9 mouse cellular contexts compared by ENCODE assay signal in genomic region chr6:135144516-135144915, GRCm38 (mm10). TPM values are rescaled to one million over a fixed set of nuclear protein-coding genes. Genes with fewer than 3 reads are reported as not detected.
DNase-seq lines count a peak whose midpoint lies in the region; ATAC-seq and TF ChIP-seq lines count a peak whose summit lies in the region.
"Had no signal": no experiment of that assay in that cellular context is flagged by ENCODE, and none has a peak within 500 bp of the region (broad histone marks: within the 10 kb centered on the region; RNA-seq: fewer than 3 reads in every experiment).

No protein-coding gene starts in this region.

- no peaks in the 10 kb centered on the region for H3K27me3 ChIP-seq in forebrain, embryonic 13.5 days
- 0 out of 2 replicates have a peak, but pooled peaks cover 5% of the 10 kb centered on the region for H3K27me3 ChIP-seq in forebrain, embryonic 10.5 days (ENCODE audit: poor library complexity, severe bottlenecking)
- H3K27me3 ChIP-seq in midbrain, embryonic 11.5 days (ENCODE audit: control insufficient read depth, insufficient read depth, low read length), result no peaks in the 10 kb centered on the region
- H3K27me3 ChIP-seq in midbrain, embryonic 10.5 days (ENCODE audit: low read depth, poor library complexity, severe bottlenecking), result 0 out of 2 replicates have a peak, but pooled peaks cover 2% of the 10 kb centered on the region
- no peaks in the 10 kb centered on the region for H3K27me3 ChIP-seq in hindbrain, embryonic 16.5 days (replicated peaks; ENCODE audit: control insufficient read depth, insufficient read depth, low read length)
- H3K27me3 ChIP-seq in neural tube, embryonic 14.5 days (ENCODE audit: control insufficient read depth, insufficient read depth, low read length), result no peaks in the 10 kb centered on the region
- H3K27me3 ChIP-seq: liver, embryonic 13.5 days had no signal

- TF ChIP-seq POLR2A in bone marrow, adult 2 months (IDR thresholded peaks at IDR 0.05; ENCODE audit: borderline replicate concordance, control insufficient read depth, low read depth, low read length), result no peak

- 5% methylated on average over 3 of the region's 3 CpGs for WGBS in forebrain, embryonic 13.5 days
- 10% methylated on average over 3 of the region's 3 CpGs for whole genome bisulfite sequencing in forebrain, embryonic 10.5 days
- WGBS in midbrain, embryonic 11.5 days, result 11% methylated on average over 3 of the region's 3 CpGs
- WGBS in midbrain, embryonic 10.5 days, result 9% methylated on average over 3 of the region's 3 CpGs
- under 1% methylated on average over 3 of the region's 3 CpGs for WGBS in bone marrow, adult 2 months
- WGBS in hindbrain, embryonic 16.5 days, result 1% methylated on average over 3 of the region's 3 CpGs
- 7% methylated on average over 3 of the region's 3 CpGs for WGBS in neural tube, embryonic 14.5 days

- peak; percentile 51 for TF ChIP-seq CTCF in bone marrow, adult 2 months (IDR thresholded peaks at IDR 0.05; ENCODE audit: control insufficient read depth, insufficient read depth, low read length)

- no peak overlapping the region for H3K4me2 ChIP-seq in forebrain, embryonic 13.5 days
- no peak overlapping the region for H3K4me2 ChIP-seq in midbrain, embryonic 11.5 days
- H3K4me2 ChIP-seq in hindbrain, embryonic 16.5 days (ENCODE audit: low read length), result no peak overlapping the region
- H3K4me2 ChIP-seq in neural tube, embryonic 14.5 days (ENCODE audit: low read depth, low read length), result no peak overlapping the region
- H3K4me2 ChIP-seq: liver, embryonic 13.5 days had no signal

- H3K27ac ChIP-seq in forebrain, embryonic 13.5 days, result no peak overlapping the region
- no peak overlapping the region for H3K27ac ChIP-seq in forebrain, embryonic 10.5 days
- H3K27ac ChIP-seq in midbrain, embryonic 11.5 days (ENCODE audit: low read depth, low read length), result no peak overlapping the region
- H3K27ac ChIP-seq in midbrain, embryonic 10.5 days (replicated peaks), result no peak overlapping the region
- no peak overlapping the region for H3K27ac ChIP-seq in bone marrow, adult 2 months (ENCODE audit: control insufficient read depth, insufficient read depth, low read depth, low read length, poor library complexity)
- no peak overlapping the region for H3K27ac ChIP-seq in hindbrain, embryonic 16.5 days (ENCODE audit: low read depth, low read length)
- H3K27ac ChIP-seq in neural tube, embryonic 14.5 days (ENCODE audit: low read depth, low read length), result no peak overlapping the region
- H3K27ac ChIP-seq: liver, embryonic 13.5 days had no signal

- ATAC-seq in forebrain, embryonic 13.5 days, result peak; percentile 70
- ATAC-seq in midbrain, embryonic 11.5 days (ENCODE audit: low FRiP score), result no peak; the same call in 1 of the 2 replicates
- peak; percentile 81 for ATAC-seq in hindbrain, embryonic 16.5 days
- ATAC-seq in neural tube, embryonic 14.5 days (ENCODE audit: low read depth), result peak; percentile 76; the same call in 1 of the 2 replicates

- no peak overlapping the region for H3K9ac ChIP-seq in forebrain, embryonic 13.5 days
- H3K9ac ChIP-seq in midbrain, embryonic 11.5 days (ENCODE audit: low read length), result no peak overlapping the region
- H3K9ac ChIP-seq in hindbrain, embryonic 16.5 days (ENCODE audit: low read depth, low read length), result no peak overlapping the region
- no peak overlapping the region for H3K9ac ChIP-seq in neural tube, embryonic 14.5 days (replicated peaks; ENCODE audit: low read depth, low read length)
- H3K9ac ChIP-seq: liver, embryonic 13.5 days had no signal

- H3K4me1 ChIP-seq in forebrain, embryonic 13.5 days, result no peaks in the 10 kb centered on the region
- peaks cover 7% of the 10 kb centered on the region for H3K4me1 ChIP-seq in forebrain, embryonic 10.5 days
- no peaks in the 10 kb centered on the region for H3K4me1 ChIP-seq in midbrain, embryonic 11.5 days (ENCODE audit: control insufficient read depth, insufficient read depth, low read length)
- H3K4me1 ChIP-seq in midbrain, embryonic 10.5 days, result no peaks in the 10 kb centered on the region
- H3K4me1 ChIP-seq in bone marrow, adult 2 months (ENCODE audit: control insufficient read depth, insufficient read depth, low read length), result no peaks in the 10 kb centered on the region
- no peaks in the 10 kb centered on the region for H3K4me1 ChIP-seq in hindbrain, embryonic 16.5 days (ENCODE audit: control insufficient read depth, insufficient read depth, low read depth, low read length)
- no peaks in the 10 kb centered on the region for H3K4me1 ChIP-seq in neural tube, embryonic 14.5 days (ENCODE audit: control insufficient read depth, insufficient read depth, low read length)

- no peaks in the 10 kb centered on the region for H3K9me3 ChIP-seq in forebrain, embryonic 13.5 days (replicated peaks)
- H3K9me3 ChIP-seq in forebrain, embryonic 10.5 days, result no peaks in the 10 kb centered on the region
- H3K9me3 ChIP-seq in midbrain, embryonic 11.5 days (ENCODE audit: control insufficient read depth, low read length), result no peaks in the 10 kb centered on the region
- no peaks in the 10 kb centered on the region for H3K9me3 ChIP-seq in midbrain, embryonic 10.5 days (replicated peaks)
- H3K9me3 ChIP-seq in hindbrain, embryonic 16.5 days (ENCODE audit: control insufficient read depth, low read length), result no peaks in the 10 kb centered on the region
- no peaks in the 10 kb centered on the region for H3K9me3 ChIP-seq in neural tube, embryonic 14.5 days (ENCODE audit: control insufficient read depth, low read length)
- H3K9me3 ChIP-seq: liver, embryonic 13.5 days had no signal

- no peak overlapping the region for H3K4me3 ChIP-seq in forebrain, embryonic 13.5 days
- H3K4me3 ChIP-seq in forebrain, embryonic 10.5 days, result no peak overlapping the region
- H3K4me3 ChIP-seq in midbrain, embryonic 11.5 days (ENCODE audit: low read depth, low read length), result no peak overlapping the region
- H3K4me3 ChIP-seq in midbrain, embryonic 10.5 days, result no peak overlapping the region
- no peak overlapping the region for H3K4me3 ChIP-seq in bone marrow, adult 2 months (replicated peaks; ENCODE audit: control insufficient read depth, low read depth, low read length)
- H3K4me3 ChIP-seq in hindbrain, embryonic 16.5 days (ENCODE audit: low read length), result no peak overlapping the region
- no peak overlapping the region for H3K4me3 ChIP-seq in neural tube, embryonic 14.5 days (ENCODE audit: low read depth, low read length)
- H3K4me3 ChIP-seq: liver, embryonic 13.5 days had no signal

- no peaks in the 10 kb centered on the region for H3K36me3 ChIP-seq in forebrain, embryonic 13.5 days (ENCODE audit: poor library complexity, severe bottlenecking)
- no peaks in the 10 kb centered on the region for H3K36me3 ChIP-seq in forebrain, embryonic 10.5 days (replicated peaks)
- H3K36me3 ChIP-seq in midbrain, embryonic 11.5 days (ENCODE audit: control insufficient read depth, insufficient read depth, low read length), result no peaks in the 10 kb centered on the region
- H3K36me3 ChIP-seq in midbrain, embryonic 10.5 days, result no peaks in the 10 kb centered on the region
- no peaks in the 10 kb centered on the region for H3K36me3 ChIP-seq in hindbrain, embryonic 16.5 days (ENCODE audit: control insufficient read depth, insufficient read depth, low read length)
- H3K36me3 ChIP-seq in neural tube, embryonic 14.5 days (ENCODE audit: control insufficient read depth, insufficient read depth, low read length), result no peaks in the 10 kb centered on the region

- no peak for DNase-seq in forebrain, embryonic 10.5 days (ENCODE audit: extremely low spot score, low spot score)
- peak; percentile 82 for DNase-seq in midbrain, embryonic 11.5 days (ENCODE audit: low spot score, missing footprints)
- no peak for DNase-seq in midbrain, embryonic 10.5 days (ENCODE audit: low spot score)
- DNase-seq in spleen, postnatal 10 days (ENCODE audit: low spot score in 2 of 2), result no peak
- DNase-seq: liver, embryonic 13.5 days had no signal

RNA-seq across cellular contexts. Expression of gene Gprc5d, which starts 26.4 kb away (rescaled TPM):
- not detected in 2 replicates for polyA plus RNA-seq in forebrain, embryonic 13.5 days (2015; fragmentation: Nextera tagmentation; extraction: Ambion mirVana)
- polyA plus RNA-seq in forebrain, embryonic 10.5 days (2016; fragmentation: Nextera tagmentation; extraction: Ambion mirVana), result 0.11 TPM in 1 of 2 replicates, not detected in the other
- polyA plus RNA-seq in midbrain, embryonic 11.5 days (2014; fragmentation: Nextera tagmentation; extraction: Ambion mirVana), result not detected in 2 replicates
- not detected in 2 replicates for polyA plus RNA-seq in midbrain, embryonic 10.5 days (2016; fragmentation: Nextera tagmentation; extraction: Ambion mirVana)
- not detected in 2 replicates for polyA plus RNA-seq in bone marrow, adult 2 months (2011; ENCODE audit: insufficient read depth, insufficient read length, low replicate concordance, missing spikeins)
- polyA plus RNA-seq in hindbrain, embryonic 16.5 days (2015; fragmentation: Nextera tagmentation; extraction: Ambion mirVana), result not detected in 2 replicates
- polyA plus RNA-seq in neural tube, embryonic 14.5 days (2014; fragmentation: Nextera tagmentation; extraction: Ambion mirVana), result not detected in 2 replicates

RNA-seq across cellular contexts. Expression of gene Fam234b, which starts 53.3 kb away (rescaled TPM):
- polyA plus RNA-seq in forebrain, embryonic 13.5 days (2015; fragmentation: Nextera tagmentation; extraction: Ambion mirVana), result 53.4 and 62.2 TPM in 2 replicates
- 23.3 and 25.4 TPM in 2 replicates for polyA plus RNA-seq in forebrain, embryonic 10.5 days (2016; fragmentation: Nextera tagmentation; extraction: Ambion mirVana)
- polyA plus RNA-seq in midbrain, embryonic 11.5 days (2014; fragmentation: Nextera tagmentation; extraction: Ambion mirVana), result 29.3 and 33.0 TPM in 2 replicates
- polyA plus RNA-seq in midbrain, embryonic 10.5 days (2016; fragmentation: Nextera tagmentation; extraction: Ambion mirVana), result 21.7 and 29.5 TPM in 2 replicates
- 28.7 and 38.2 TPM in 2 replicates for polyA plus RNA-seq in bone marrow, adult 2 months (2011; ENCODE audit: insufficient read depth, insufficient read length, low replicate concordance, missing spikeins)
- polyA plus RNA-seq in hindbrain, embryonic 16.5 days (2015; fragmentation: Nextera tagmentation; extraction: Ambion mirVana), result 110 and 120 TPM in 2 replicates
- polyA plus RNA-seq in neural tube, embryonic 14.5 days (2014; fragmentation: Nextera tagmentation; extraction: Ambion mirVana), result 124 and 131 TPM in 2 replicates

RNA-seq across cellular contexts. Expression of gene Hebp1, which starts 53.3 kb away (rescaled TPM):
- polyA plus RNA-seq in forebrain, embryonic 13.5 days (2015; fragmentation: Nextera tagmentation; extraction: Ambion mirVana), result 2.0 and 4.0 TPM in 2 replicates
- 3.5 and 7.6 TPM in 2 replicates for polyA plus RNA-seq in forebrain, embryonic 10.5 days (2016; fragmentation: Nextera tagmentation; extraction: Ambion mirVana)
- 1.8 and 2.9 TPM in 2 replicates for polyA plus RNA-seq in midbrain, embryonic 11.5 days (2014; fragmentation: Nextera tagmentation; extraction: Ambion mirVana)
- 4.8 and 5.2 TPM in 2 replicates for polyA plus RNA-seq in midbrain, embryonic 10.5 days (2016; fragmentation: Nextera tagmentation; extraction: Ambion mirVana)
- polyA plus RNA-seq in bone marrow, adult 2 months (2011; ENCODE audit: insufficient read depth, insufficient read length, low replicate concordance, missing spikeins), result 103 and 178 TPM in 2 replicates
- polyA plus RNA-seq in hindbrain, embryonic 16.5 days (2015; fragmentation: Nextera tagmentation; extraction: Ambion mirVana), result 5.9 and 9.4 TPM in 2 replicates
- 1.8 and 3.0 TPM in 2 replicates for polyA plus RNA-seq in neural tube, embryonic 14.5 days (2014; fragmentation: Nextera tagmentation; extraction: Ambion mirVana)
